Mouse (Mus musculus): Measurements from ENCODE around the gene Glud1.

DNA sequence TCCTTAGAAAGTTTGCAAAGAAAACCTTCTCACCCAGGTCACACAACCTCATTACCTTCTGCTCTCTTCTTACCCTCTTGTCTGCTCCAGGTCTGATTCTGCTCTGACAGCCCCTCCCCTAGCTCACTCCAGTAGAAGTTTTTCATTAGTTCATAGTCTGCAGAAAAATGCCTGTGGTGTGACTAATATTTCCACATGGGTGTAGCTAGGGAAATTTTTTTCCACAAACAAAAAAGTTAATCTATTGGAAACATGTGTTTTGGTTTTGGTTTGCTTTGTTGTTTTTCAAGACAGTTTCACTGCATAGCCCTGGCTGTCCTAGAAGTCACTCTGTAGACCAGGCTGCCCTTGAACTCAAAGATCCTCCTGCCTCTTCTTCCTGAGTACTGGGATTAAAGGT is 7.6 kb downstream of the Glud1 start:
- no peak for TF ChIP-seq CTCF (conservative IDR thresholded peaks at IDR 0.05; ENCODE audit: insufficient read depth, insufficient read length, low read depth, low read length)
- TF ChIP-seq POLR2A (IDR thresholded peaks at IDR 0.05; ENCODE audit: low read depth, low read length): no peak
